Mouse (Mus musculus) hindbrain, embryonic 14.5 days (tissue): ENCODE measurements at regions not wholly inside any gene's neighbourhood (a gene's known extent, or its start where the extent isn't known, plus 50 kb on each side); places are given as distances from the start of the nearest gene placed in this dataset.

Experiments
- ATAC-seq: fragments of 200-750 bp; cut with Nextera tagmentation; 2 replicates; pipeline ENCODE4 v1.8.0; 2017; ENCODE audit warnings: moderate number of reproducible peaks, mild to moderate bottlenecking, moderate TSS enrichment, moderate library complexity; ENCODE audit not compliant: low FRiP score
- DNase-seq: peaks from one replicate; pipeline ENCODE4 v3.0.0-alpha.2; 2015; ENCODE audit warnings: low spot score
- H3K27ac ChIP-seq: fragments of 300-500 bp; sonication (generic); 2 replicates; pipeline ENCODE4 v1.5.1; 2014; ENCODE audit warnings: mild to moderate bottlenecking, moderate library complexity
- H3K27me3 ChIP-seq: fragments of 300-500 bp; sonication (generic); 2 replicates; pipeline ENCODE4 v1.6.1; 2014; ENCODE audit warnings: mild to moderate bottlenecking, low read length, mixed read lengths; ENCODE audit not compliant: control insufficient read depth, insufficient read depth
- H3K36me3 ChIP-seq: fragments of 300-500 bp; sonication (generic); replicated peaks from 2 replicates; pipeline ENCODE4 v1.6.1; 2014; ENCODE audit not compliant: control insufficient read depth, insufficient read depth
- H3K4me1 ChIP-seq: fragments of 300-500 bp; sonication (generic); replicated peaks from 2 replicates; pipeline ENCODE4 v1.6.1; 2014; ENCODE audit warnings: antibody characterized with exemption, low read length, mixed read lengths; ENCODE audit not compliant: control insufficient read depth, insufficient read depth
- H3K4me2 ChIP-seq: fragments of 300-500 bp; sonication (generic); replicated peaks from 2 replicates; pipeline ENCODE4 v1.6.1; 2014; ENCODE audit warnings: mild to moderate bottlenecking, moderate library complexity
- H3K4me3 ChIP-seq: fragments of 300-500 bp; sonication (generic); replicated peaks from 2 replicates; pipeline ENCODE4 v1.5.1; 2014; ENCODE audit warnings: mild to moderate bottlenecking, low read length
- H3K9ac ChIP-seq: fragments of 300-500 bp; sonication (generic); 2 replicates; pipeline ENCODE4 v1.6.1; 2014
- H3K9me3 ChIP-seq: fragments of 300-500 bp; sonication (generic); 2 replicates; pipeline ENCODE4 v1.6.1; 2016; ENCODE audit warnings: low read length; ENCODE audit not compliant: control insufficient read depth
- WGBS: fragments of 180-500 bp; shearing (Covaris S2); extraction: QIAGEN DNeasy Blood & Tissue Kit; methylation state at CpG from one replicate; pipeline ENCODE4 v1.1.7; 2014; 5-methylcytosine and 5-hydroxymethylcytosine counted together

DNA sequence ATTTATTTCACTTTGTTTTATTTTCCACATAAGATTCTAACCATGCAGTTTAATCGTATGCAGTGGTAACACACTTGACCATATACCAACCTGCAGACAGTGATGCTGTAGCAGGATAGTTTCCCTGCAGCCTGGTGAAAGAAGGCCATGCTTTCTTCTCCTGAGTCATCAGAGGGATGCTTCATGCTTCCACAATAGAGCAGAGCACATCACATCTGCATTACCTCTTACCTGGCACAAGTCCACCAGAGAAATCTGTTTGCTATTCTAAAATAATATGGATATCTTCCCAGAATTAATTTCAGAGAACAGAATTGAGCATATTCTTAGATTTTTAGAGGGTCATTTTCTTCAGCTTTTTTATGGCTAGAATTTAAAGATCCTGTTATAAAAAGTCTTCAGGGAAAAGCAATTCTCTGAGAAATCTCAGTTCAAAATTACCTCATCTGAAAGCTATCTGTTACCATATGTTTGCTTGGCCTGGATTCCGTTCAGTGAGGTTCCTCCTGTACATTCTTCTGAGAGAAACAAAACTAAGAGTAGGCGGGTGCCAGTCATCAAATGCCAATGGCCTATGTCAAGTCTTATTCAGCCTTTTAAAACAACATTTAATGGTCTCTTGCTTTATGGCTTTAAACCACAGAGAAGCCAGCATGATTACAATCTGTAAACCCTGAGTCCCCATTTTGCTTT is 87.3 kb upstream of the Arsj start:
- H3K4me2 ChIP-seq, result no peak overlapping the region
- H3K4me3 ChIP-seq, result no peak overlapping the region
- no peak overlapping the region for H3K9ac ChIP-seq
- no peaks in the 10 kb centered on the region for H3K4me1 ChIP-seq
- H3K27me3 ChIP-seq, result no peaks in the 10 kb centered on the region
- H3K9me3 ChIP-seq, result no peaks in the 10 kb centered on the region
- WGBS, result 74% methylated on average over 3 of the region's 3 CpGs
- ATAC-seq, result no peak
- H3K27ac ChIP-seq, result no peak overlapping the region
- no peaks in the 10 kb centered on the region for H3K36me3 ChIP-seq
- DNase-seq, result no peak

DNA sequence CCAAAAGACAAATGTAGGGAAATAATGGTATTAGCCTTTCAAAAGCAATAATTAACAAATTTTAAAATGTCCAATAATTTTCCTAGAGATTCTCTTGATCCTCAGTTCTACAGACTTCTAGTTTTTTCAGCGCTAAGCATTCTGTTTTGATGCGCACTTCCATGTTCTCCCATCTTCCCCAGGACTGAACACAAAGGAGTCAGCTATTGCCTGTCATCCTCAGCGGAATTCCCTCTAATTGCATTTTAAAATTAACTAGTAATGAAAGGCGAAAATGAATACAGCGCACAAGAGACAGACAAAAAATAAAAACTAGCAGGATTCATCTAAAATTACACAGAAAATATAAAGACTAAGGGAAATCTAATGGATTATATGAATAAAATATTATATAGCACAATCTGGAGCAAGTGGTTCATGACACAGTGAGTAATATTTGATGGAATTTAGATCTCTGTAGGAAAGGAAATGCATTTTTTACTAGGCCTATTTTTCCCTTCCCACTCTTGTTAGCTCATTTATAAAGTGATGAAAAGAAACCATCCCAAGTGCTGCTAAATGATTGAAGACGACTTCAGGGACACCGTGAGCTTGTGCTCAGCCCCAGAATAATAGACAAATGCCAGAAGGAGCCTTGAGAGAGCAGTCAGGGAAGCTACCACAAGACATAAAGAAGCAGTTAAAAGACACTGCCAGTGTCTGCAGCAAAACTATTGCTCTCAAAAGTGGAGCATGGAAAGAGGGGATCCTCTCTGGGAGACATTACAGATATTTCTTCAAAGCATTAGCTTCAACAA is 79.0 kb upstream of the Arsj start:
- Histone ChIP-seq H3K4me1 (no peaks in the 10 kb centered on the region), H3K4me2 (no peak overlapping the region), H3K27ac (0 out of 2 replicates have a peak overlapping the region, but pooled peaks have one; percentile 51), H3K36me3 (no peaks in the 10 kb centered on the region), H3K9ac (no peak overlapping the region), H3K9me3 (no peaks in the 10 kb centered on the region), H3K4me3 (no peak overlapping the region), H3K27me3 (no peaks in the 10 kb centered on the region)
- DNase-seq, result no peak
- 62% methylated on average over 7 of the region's 7 CpGs for WGBS
- ATAC-seq, result peak; percentile 66; the same call in 1 of the 2 replicates

DNA sequence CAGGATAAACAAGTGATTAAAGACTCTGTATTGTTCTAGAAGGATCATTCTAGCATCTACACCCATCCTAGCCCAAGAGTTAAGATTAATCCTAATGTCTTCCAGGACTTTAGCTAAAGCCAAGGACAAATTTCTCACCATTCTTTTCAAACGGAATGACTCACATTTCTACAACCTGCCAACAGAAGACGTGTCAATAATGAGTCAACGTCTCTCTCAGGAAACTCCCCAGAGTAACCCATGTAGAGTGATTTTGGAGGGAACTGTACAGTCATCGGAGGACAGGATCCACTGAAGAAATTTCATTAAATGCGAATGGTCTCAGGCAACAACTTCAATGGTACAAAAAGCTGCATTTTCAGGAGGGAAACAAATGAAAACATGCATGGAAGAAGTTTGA is 71.2 kb upstream of the Arsj start:
- no peaks in the 10 kb centered on the region for H3K27me3 ChIP-seq
- H3K4me2 ChIP-seq, result no peak overlapping the region
- H3K4me3 ChIP-seq, result no peak overlapping the region
- H3K27ac ChIP-seq, result no peak overlapping the region
- ATAC-seq (no peak), DNase-seq (no peak)
- WGBS, result 83% methylated on average over 5 of the region's 5 CpGs
- no peaks in the 10 kb centered on the region for H3K36me3 ChIP-seq
- no peaks in the 10 kb centered on the region for H3K9me3 ChIP-seq
- no peak overlapping the region for H3K9ac ChIP-seq
- no peaks in the 10 kb centered on the region for H3K4me1 ChIP-seq

DNA sequence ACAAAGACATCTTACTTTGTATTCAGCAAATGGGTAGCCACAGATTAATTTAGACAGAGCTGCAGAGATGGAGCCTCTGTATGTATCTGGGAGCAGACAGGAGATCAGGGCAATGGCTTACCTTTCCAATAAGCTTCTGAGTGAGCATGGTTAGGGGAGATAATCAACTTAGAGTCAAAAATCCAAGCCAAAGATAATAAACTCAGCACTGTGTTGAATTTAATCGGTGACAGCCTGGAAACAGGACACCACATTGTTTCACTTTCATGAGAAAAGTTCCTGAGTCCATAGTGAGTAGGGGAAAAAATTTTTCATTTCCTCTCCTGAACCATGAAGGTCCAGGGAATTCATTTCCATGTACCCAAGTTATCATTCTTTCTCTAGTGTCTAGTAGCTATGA is 70.7 kb upstream of the Arsj start:
- Histone ChIP-seq H3K9me3 (no peaks in the 10 kb centered on the region), H3K9ac (no peak overlapping the region), H3K4me3 (no peak overlapping the region), H3K4me2 (no peak overlapping the region), H3K36me3 (no peaks in the 10 kb centered on the region), H3K4me1 (no peaks in the 10 kb centered on the region), H3K27ac (no peak overlapping the region), H3K27me3 (no peaks in the 10 kb centered on the region)
- no peak for DNase-seq
- WGBS, result 100% methylated on average over 1 of the region's 1 CpGs
- ATAC-seq, result no peak

DNA sequence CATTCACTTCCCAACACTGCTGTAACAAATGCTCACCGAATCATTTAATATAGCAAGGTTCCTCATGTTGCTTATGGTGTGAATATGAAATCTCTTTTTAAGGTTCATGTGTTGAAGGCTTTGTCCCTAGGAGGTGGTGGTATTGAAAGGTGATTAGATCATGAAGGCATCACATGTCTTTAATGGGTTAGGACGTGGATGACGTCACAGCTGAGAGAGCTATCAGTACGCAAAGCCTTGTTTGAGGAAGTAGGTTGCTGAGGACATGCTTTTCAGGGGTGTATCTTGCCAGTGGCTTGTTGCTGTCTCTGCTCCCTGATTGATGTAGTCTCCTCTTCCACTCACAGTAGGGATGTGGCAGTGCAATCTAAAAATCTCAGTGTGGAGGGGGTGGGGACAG is 69.8 kb upstream of the Arsj start:
- no peak overlapping the region for H3K4me2 ChIP-seq
- no peak overlapping the region for H3K9ac ChIP-seq
- H3K4me1 ChIP-seq, result no peaks in the 10 kb centered on the region
- WGBS, result 92% methylated on average over 4 of the region's 4 CpGs
- ATAC-seq (no peak), DNase-seq (no peak)
- no peak overlapping the region for H3K27ac ChIP-seq
- H3K27me3 ChIP-seq, result no peaks in the 10 kb centered on the region
- no peak overlapping the region for H3K4me3 ChIP-seq
- no peaks in the 10 kb centered on the region for H3K36me3 ChIP-seq
- H3K9me3 ChIP-seq, result no peaks in the 10 kb centered on the region

DNA sequence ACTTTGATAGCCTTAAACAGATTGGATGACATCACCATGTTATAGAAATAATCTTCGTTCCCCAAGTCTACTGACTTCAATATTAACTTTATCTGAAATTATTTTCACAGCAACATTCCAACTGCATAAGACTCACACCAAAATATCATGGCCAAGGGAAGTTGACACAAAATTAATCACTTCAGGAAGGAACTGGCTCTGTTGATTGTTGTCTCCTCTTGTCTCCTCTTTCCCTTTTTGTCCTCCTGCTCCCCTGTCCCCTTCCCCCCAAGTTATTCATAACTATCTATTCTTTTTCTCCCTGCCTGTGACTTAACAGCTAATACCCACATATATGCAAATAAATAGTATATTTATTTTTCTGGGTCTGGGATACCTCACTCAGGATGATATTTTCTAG is 67.6 kb upstream of the Arsj start:
- no peak overlapping the region for H3K27ac ChIP-seq
- WGBS, result 83% methylated on average over 1 of the region's 1 CpGs
- no peak for ATAC-seq

DNA sequence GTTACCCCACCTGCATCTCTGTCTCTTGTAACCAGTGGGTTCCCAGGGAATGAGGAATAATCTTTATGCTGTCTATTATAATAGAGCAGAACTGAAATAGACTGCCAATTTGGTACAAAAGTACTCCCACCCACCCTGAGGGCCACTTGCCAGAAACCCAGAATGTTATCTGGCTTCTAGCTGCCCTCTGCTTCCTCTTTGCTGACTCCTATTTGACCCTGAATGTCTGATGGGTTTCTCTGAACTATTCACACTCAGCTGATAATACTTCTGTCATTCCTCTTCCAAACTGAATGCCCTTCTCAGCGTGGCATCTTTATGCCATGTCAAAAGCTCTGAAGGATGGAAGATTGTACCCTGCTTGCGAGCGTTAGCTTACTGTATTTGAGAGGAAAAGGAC is 64.2 kb upstream of the Arsj start:
- Histone ChIP-seq H3K4me3 (no peak overlapping the region), H3K4me1 (no peaks in the 10 kb centered on the region), H3K9ac (no peak overlapping the region), H3K4me2 (no peak overlapping the region), H3K27ac (no peak overlapping the region), H3K36me3 (no peaks in the 10 kb centered on the region), H3K9me3 (no peaks in the 10 kb centered on the region), H3K27me3 (no peaks in the 10 kb centered on the region)
- 59% methylated on average over 3 of the region's 3 CpGs for WGBS
- no peak for ATAC-seq
- DNase-seq, result no peak

More for the DNA sequence above, 67.6 kb upstream of the Arsj start:
- Histone ChIP-seq H3K9me3 (no peaks in the 10 kb centered on the region), H3K9ac (no peak overlapping the region), H3K4me3 (no peak overlapping the region), H3K36me3 (no peaks in the 10 kb centered on the region), H3K4me1 (no peaks in the 10 kb centered on the region), H3K4me2 (no peak overlapping the region), H3K27me3 (no peaks in the 10 kb centered on the region)
- DNase-seq, result no peak

DNA sequence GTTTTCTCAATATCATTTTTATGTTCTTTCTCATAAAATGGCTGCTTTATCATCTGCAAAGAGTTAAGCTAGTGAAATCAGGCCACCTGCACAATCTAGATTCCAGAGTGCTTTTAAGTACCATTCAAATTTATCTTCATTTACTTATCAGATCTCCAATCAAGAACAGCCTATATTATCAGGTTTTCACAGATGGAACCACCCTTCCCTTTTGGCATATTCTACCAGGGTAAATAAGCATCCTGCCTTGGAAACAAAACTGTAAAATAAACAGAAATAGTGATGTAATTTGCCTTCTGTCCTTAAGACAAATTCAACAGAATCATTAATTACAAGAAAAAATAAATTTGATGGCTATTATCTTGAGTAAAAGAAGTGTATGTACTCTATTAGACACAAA is 55.2 kb upstream of the Arsj start:
- Histone ChIP-seq H3K4me1 (no peaks in the 10 kb centered on the region), H3K4me2 (no peak overlapping the region), H3K4me3 (no peak overlapping the region), H3K9me3 (no peaks in the 10 kb centered on the region), H3K27me3 (no peaks in the 10 kb centered on the region), H3K36me3 (no peaks in the 10 kb centered on the region), H3K9ac (no peak overlapping the region), H3K27ac (no peak overlapping the region)
- no peak for DNase-seq
- no peak for ATAC-seq
